Mouse (Mus musculus): ENCODE results near the gene Sik3.
"Not testable (repeated sequence)": the region's sequence is repeated elsewhere in the genome, so short reads cannot be mapped to it uniquely, and the experiment has no call there.

Sik3 gene

DNA sequence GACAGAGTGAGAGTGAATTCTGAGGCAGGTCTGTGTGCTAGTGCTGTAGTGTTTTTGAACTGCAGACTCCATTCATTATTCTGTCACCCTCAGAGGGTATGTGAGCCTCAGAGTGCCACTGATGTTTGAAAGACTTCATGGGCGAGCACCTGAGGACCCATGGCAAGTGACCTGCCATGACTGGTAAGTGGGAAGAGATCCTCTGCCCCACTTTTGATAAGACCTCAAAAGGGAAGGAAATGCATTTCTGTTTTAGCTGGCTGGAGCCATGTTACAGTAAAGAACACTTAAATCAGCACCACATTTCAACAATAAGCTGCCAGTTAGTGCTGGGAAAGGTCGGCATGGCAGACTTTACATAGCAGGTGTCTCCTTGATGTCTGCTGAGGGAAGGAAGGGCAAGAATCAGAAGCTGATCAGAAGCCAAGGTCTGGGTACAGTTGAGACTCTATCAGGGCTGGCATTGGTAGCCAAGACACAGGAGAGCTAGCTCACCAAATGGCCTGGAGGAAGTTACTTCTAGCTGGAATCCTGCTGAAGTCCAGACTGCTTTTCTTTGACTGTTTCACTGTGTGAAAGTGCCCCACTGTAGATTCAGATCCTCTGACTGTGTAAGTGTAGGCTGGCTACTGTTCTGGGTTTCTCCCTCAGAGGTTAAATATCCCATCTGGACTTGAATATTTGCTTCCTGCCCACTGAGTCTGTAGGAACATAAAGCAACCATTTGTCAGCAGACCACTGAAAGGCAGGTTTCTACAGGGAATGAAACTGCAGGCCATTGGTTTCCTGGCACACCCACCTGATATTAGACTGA, 138.5 kb downstream of the Sik3 start:
- no peak for DNase-seq (ENCODE audit: low read depth, low spot score)

DNA sequence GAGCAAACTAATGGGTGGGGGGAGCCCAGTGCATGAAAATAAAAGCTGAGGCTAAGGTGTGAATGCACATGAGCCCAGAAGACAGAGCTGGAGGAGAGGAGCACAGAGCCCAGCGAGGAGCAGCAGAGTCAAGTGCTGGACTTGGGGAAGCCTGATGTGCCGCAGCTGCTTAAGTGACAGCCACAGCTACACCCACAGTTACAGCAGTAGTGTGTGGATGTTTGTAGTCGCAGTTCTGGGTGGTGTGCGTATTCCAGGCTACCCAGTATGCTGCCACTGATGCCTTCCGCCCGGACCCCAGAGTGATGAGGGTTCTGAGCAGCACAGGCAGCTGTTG, 139.1 kb downstream of the Sik3 start:
- no peak for DNase-seq (ENCODE audit: low read depth, low spot score)

DNA sequence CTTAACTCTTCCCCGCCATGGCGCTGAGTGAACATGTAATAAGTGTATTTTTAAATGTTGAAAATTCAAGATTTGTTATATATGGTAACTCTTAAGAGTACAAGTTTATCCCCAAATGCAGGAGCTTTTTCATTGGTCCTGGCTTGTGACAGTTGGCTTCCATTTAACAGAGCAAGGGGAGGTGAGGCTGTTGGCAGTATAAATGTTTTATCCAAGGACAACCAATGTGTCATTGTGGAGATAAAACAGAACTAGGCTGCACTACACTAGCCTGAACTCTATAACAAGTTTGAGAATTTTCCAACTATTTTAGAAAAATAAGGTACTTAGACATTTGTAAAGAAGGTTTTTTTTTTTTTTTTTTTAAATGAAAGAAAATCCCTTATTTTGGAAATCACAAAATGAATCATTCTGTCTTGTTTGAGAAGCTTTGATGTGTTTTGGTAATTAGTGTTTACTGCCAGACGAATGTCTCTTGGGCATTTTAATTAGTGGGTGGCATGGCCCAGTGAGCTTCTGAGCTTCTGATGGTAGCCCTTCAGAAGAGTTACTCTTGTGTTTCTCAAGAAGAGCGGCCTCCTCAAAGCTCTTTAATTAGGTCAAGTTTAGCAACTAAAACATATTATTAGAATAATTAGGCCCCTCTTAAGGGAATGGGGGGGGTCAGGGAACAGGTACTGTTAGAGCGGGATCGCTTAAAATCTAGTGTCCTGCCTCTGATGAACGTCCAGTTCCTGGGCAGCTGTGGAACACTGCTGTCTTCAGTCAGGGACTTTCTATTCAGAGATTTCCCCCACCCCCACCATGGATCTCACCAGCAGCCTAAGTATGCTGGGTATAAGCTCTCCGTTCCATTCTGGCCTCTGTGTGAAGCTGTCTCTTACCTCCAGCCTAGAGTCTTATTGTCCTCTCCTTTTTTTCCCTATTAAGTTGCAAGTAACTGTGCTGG, 139.7 kb downstream of the Sik3 start:
- no peak for DNase-seq (ENCODE audit: low read depth, low spot score)

DNA sequence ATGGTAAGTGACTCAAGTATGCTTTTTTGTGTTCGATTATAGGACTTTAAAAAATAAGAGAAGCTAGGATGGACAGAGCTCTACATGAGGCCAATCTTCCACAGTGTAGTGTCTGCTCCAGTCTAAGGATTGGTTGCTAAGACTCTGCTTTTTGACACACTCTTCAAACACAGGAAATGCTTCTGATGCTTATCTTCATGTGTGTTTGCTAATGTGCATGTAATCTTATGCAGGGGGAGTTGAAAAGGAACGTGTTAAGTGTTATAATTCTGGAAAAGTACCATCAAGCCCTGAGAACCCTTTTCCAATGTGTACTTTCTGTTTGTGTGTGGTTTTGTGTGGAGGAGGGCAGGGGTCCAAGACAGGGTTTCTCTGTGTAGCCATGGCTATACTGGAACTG, 141.8 kb downstream of the Sik3 start:
- DNase-seq (ENCODE audit: low read depth, low spot score), result no peak

DNA sequence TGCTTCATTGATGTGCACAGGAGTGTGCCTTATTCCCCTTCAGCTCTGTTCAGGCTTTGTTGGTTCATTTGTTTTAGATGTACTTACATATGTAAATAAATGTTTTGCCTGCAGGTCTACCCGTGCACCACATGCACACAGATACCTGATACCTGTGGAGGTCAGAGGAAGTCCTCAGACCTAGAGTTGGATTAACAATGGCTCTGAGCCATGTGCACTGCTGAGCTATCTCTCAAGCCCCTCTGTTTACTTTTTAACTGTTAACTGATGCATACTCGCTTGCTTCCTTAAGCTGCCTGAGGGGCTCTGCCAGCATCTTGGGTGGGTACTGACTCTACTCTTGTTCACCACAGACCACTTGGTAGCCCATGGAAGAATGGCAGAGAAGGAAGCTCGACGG, 142.4 kb downstream of the Sik3 start:
- no peak for DNase-seq (ENCODE audit: low read depth, low spot score)

DNA sequence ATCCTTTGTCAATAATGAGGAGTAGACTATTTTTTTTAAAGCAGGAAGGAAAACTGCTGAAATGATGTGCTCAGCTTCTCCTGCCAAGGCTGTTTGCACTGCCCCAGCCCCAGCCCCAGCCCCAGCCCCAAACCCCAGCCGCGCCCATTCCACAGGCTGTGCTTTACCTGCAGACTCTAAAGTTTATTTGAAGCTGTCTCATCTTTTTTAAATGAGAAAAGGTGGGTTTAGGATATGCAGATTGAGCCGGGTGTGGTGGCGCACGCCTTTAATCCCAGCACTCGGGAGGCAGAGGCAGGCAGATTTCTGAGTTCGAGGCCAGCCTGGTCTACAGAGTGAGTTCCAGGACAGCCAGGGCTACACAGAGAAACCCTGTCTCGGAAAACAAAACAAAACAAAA, 143.2 kb downstream of the Sik3 start:
- DNase-seq (ENCODE audit: low read depth, low spot score), result not testable (repeated sequence)

DNA sequence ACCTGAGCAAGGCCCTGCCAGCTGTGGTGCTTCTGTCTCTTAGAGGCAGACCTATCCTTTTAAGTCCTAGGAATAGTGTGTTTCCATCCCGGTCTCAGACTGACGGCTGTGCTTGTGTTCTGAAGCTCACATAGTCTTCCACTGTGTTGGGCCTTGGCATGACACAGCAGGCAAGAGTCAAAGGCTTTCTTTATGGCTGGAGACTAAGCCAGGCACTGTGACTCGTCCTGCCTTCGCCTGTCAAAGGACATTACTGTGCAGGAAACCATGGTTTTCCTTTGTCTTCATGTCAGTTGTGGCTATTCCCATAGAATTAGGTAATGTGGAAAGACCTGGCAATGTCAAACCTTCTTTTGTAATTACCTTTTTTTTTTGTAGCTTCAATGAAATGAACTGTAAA, 144.1 kb downstream of the Sik3 start:
- DNase-seq (ENCODE audit: low read depth, low spot score), result peak; percentile 42

DNA sequence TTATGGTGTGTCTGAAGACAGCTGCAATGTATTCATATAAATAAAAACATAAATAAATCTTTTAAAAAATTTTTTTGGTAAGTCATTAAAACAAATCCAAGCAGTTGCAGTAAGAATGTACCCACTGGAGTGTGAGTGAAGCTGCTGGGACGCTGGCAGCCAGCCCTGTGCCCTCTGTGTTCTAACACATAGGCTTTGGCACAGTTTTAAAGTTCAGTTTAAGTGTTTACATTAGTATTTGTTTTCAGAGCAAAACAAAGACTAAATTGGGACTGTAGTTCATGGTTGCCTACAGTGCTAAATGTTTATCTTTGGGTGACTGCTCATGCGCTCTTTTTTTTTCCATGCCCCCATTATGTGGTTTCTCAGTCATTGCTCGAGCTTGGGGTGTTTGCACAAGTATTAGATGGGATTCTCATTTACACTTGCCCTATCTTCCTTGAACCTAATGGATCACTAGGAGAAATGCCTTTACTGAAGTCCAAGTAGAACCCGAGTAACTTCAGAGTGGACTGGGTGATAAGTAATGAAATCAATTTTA, 145.7 kb downstream of the Sik3 start:
- no peak for DNase-seq (ENCODE audit: low read depth, low spot score)

DNA sequence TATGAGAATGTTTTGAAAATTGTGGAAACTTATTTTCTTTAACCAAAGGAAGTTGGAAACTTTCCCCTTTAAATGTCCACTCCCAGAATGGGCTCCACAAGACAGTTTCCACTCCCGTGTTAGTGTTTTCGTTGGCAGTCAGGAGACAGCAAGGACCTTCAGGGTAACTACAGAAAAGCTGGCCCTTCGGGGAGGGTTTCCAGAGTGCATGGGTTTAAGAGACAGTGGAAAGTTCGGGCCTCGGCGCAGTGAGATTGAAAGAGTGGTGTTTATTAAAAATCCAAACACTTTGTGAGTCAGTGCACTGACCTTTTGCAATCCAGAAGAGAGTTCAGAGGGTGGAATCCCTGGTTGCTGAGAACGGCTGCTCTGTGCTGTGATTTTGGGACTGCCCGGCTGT, 150.8 kb downstream of the Sik3 start:
- DNase-seq (ENCODE audit: low read depth, low spot score), result no peak

DNA sequence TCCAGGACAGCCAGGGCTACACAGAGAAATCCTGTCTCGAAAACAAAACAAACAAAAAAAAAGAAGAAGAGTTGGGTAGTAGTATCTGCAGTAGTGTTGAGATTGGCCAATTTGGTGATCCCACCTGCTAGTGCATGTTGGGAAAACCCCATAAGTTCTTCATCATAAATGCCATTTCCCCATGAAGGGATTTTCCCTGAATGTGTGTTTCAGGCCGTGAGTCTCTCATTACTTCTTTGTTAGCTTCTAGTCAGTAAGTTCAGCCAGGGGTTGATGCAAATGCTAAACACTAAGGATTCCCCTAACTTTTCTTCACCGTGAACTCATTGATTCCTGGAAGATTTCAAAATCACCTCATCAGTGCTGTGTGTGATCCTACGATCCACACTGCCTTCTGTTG, 156.2 kb downstream of the Sik3 start:
- DNase-seq (ENCODE audit: low read depth, low spot score), result no peak

DNA sequence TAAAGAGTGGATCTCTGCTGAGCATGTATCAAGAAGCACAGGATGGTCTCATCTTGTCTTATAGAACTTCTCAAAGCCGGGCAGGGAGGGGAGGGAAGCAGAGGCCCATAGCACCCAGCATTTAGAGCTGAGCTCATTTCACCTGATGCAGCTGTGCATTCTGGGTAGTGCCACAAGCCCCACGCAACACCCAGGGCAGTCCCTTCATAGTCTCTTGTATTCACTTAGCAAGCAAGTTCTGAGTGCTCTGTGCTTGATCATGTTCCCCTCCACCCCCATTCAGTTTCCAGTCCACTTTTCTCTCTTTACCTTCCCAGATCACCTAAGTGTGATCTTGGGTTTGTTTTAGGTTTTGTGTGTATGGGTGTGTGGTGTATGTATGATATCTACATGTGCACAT, 159.6 kb downstream of the Sik3 start:
- no peak for DNase-seq (ENCODE audit: low read depth, low spot score)

DNA sequence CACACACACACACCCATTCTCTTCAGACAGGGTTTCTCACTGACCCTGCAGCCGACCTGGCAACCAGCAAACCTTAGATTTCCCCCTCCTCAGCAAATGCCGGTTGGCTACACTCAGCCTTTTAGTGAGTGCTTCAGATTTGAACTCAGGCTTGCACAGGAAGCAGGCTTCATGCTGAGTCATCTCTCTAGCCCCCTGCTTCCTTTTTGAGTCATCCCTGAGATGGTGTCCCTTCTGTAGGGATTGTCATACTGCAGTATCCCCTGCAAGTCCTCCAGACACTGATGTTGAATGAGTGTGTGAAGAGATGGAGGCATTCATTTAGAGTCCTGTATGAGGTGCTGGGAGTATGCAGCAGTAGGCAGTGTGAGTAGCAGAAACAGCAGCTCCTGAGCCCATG, 160.3 kb downstream of the Sik3 start:
- no peak for DNase-seq (ENCODE audit: low read depth, low spot score)

DNA sequence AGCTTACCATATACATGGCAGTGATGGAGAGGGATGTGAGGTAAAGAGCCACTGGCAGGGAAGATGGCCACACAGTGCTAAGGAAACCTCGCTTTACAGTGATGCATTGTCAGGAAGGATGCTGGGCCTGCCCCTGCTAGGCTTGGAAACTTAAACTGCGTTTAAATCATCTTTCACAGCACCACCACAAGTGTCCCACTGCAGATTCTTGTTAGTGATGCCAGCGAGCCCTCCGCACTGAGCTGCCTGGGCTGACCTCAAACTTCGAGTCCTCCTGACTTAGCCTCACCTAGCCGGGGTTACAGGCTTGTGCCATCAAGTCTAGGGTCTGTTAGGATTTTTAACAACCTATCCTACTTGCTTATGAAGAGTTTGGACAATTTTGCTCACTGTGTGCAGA, 161.3 kb downstream of the Sik3 start:
- no peak for DNase-seq (ENCODE audit: low read depth, low spot score)

DNA sequence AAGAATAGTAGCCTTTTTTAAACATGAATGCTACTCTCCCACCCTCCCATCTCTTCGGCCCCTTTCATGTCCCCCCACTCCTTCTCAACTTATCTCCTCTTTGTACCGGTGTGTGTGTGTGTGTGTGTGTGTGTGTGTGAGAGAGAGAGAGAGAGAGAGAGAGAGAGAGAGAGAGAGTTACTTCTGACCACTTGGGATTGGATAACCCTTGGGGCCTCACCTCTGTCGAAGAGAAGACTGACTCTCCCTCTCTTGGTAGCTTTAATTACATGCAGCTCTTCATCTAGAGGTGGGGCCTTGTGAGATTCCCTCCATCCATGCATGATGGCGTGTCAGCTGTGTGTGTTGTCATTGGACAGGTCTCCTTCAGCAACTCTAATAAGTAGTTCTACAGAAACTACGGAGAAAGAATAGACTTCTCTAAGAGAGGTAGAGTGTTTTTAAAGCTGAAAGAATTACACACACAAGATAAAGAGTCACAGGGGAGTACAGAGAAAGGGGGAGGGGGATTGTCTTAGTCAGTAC, 162.2 kb downstream of the Sik3 start:
- no peak for DNase-seq (ENCODE audit: low read depth, low spot score)

DNA sequence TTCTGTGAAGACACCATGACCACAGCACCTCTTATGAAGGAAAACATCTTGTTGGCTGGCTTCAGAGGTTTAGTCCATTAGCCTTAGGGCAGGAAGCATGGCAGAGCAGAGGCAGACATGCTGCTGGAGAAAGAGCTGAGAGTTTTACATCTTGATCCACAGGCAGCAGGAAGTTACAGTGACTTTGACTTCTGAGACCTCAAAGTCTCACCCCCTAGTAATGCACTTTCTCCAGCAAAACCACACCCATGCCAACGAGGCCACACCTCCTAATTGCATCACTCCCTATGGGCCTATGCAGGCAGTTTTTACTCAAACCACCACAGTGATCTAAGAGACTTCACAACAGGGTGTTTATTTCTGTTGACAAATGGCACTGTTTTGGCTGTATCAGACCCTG, 162.7 kb downstream of the Sik3 start:
- no peak for DNase-seq (ENCODE audit: low read depth, low spot score)

DNA sequence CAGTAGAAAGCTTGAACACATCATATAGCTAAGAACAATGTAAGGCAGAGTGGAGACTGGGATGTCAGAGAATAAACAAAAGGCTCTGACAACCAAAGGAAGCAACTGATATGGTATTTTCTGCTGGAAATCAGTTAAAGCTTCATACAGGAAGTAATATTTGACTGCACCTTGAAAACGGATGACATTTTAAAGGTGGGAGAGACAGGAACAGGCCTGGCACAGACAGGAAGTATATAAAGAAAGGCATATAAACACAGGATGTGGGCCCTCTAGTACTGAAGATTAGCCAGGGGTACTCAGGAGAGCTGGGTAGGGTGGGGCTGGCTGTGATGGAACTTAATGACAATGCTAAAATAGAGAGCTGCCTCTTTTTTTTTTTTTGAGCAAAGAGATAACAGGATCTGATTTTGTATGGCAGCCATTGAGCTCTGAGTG, 163.3 kb downstream of the Sik3 start:
- DNase-seq (ENCODE audit: low read depth, low spot score), result no peak

DNA sequence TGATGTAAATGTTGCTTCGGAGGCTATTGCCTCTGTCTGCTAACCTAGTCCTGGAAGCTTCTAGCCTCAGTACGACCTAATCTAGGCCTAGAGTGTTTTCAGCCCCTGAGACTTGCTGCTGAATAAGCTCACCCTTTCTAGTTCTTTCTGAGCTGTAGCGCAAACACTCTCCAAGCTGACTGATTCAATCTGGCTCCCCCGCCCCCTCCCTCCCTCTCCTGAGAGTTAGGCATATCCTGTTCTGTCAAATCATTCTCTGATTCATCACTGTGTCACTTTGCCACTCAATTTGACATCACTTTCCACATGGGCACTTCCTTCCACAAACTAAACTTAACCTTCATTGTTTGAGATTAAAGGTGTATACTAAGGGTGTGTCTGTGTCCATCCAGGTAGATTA, 164.0 kb downstream of the Sik3 start:
- no peak for DNase-seq (ENCODE audit: low read depth, low spot score)

DNA sequence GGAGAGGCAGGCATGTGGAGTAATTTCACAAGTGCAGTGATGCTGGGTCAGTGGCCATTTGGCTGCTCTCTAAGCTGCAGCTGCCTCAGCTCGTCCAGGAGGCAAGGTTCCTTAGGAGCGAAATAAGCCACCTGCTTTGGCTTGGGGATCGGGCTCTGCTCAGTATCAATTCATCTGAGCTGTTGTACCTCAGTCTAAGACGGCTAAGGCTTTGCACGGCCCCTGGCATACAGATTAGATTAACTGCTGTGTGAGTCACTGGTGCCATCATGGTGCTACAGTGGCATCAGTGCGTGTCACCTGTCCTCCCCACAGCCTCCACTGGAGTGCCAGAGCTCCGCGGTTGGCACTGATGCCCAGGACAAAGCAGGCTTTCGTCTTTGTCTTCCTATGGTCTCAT, 166.0 kb downstream of the Sik3 start:
- DNase-seq (ENCODE audit: low read depth, low spot score), result no peak

DNA sequence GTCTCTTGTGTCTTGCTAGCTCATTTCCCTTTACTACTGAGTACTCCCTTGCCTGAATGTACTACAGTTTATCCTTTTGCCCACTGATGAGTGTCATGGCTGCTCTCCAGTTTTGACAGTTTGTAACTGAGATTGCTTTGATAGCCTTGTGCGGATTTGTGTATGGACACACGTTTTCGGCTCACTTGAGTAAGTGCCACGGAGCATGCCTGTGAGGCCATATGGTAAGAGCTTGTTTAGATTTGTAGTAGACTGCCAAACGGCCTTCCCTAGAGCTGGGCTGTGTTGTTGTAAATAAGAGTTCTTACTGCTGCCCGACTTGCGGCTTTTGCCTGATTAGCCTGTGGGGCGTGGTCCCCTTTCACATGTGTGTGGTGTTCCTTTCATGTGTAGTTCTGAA, 168.7 kb downstream of the Sik3 start:
- DNase-seq (ENCODE audit: low read depth, low spot score), result no peak

DNA sequence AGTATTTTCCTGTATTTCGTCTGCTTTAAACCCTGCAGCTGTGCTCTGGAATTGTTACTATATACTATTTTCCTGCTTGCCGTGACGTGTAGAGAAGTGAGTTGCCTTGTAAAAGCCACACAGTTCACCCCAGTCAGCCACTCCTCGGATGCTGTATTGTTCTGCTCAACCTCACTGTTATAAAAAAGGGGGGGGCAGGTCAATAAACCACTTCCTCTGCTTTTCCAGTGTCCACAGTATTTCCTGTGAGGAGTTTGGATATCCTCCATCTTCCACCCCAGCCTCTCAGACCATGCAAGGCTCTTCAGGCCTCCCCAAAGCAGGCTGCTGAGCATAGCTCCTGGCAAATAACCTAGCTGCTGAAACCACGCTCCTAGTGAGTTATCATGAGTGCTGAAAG, 171.9 kb downstream of the Sik3 start:
- DNase-seq (ENCODE audit: low read depth, low spot score), result no peak

DNA sequence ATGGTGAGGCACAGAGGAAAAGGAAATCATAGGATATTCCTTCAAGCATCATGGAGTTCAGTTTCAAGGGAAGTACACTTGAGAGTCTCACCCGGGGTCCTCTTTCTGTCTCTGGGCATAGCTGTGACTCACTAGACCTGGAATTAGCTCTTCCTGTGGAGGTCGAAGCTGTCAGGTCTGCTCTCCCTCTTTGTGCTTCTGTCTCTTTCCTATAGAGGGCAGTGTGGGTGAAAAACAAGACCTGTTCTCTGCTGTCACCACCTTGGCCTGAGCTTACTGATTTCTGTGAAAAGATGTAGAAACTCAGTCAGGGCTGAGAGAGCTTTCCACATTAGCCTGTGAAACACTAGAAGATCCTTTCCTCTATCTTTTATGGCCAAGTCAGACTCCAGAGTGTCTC, 172.6 kb downstream of the Sik3 start:
- DNase-seq (ENCODE audit: low read depth, low spot score), result no peak

DNA sequence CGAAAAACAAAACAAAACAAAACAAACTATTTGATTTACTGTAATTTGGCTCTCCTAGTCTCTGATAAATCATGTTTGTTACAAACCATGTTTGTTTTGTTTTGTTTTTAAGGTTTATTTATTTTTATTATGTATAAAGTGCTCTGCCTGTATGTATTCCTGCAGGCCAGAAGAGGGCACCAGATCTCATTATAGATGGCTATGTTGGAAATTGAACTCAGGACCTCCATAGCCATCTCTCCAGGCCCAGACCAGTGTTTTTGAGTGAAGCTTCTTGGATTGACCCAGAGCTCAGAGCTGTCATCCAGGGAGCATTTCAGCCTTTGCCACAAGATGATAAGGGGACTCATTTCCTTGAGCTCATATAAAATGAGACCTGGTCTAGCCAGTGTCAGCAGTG, 173.8 kb downstream of the Sik3 start:
- DNase-seq (ENCODE audit: low read depth, low spot score), result no peak

Data from telencephalon, adult 2 months (tissue).